Mouse (Mus musculus) thymus, adult 2 months (tissue): Measurements from ENCODE around the gene 0610040J01Rik.

Experiments
- CTCF ChIP-seq: fragments of 200-500 bp; IDR thresholded peaks from 2 replicates; pipeline ENCODE4 v1.5.1; 2012; ENCODE audit warnings: mild to moderate bottlenecking, control low read depth, low read length, moderate library complexity, borderline replicate concordance; ENCODE audit not compliant: control insufficient read depth, poor library complexity, insufficient read depth; ENCODE audit errors: extremely low read depth
- POLR2A ChIP-seq: fragments of 200-500 bp; IDR thresholded peaks from 2 replicates; pipeline ENCODE4 v1.6.1; 2012; ENCODE audit warnings: mild to moderate bottlenecking, low read length, control low read depth, moderate library complexity; ENCODE audit not compliant: control insufficient read depth, poor library complexity, insufficient read depth; ENCODE audit errors: extremely low read depth

DNA sequence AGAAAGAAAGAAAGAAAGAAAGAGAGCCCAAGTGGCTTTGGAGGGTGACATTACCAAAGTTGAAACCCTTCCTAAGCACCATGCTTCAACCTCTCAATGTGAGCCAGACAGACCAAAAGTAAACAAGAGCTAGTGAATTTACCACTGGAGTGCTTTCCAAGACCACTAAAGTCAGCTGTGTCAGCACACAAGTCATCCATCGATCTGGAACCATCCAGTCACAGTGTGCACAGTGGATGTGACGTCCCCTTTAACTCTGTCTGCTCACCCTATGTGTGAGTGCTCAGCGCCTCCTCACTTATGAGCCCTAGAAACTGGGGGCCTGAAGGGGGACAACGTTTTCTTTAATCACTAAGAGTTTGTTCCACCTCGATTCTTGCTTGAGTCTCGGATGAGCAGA is 7.4 kb downstream of the 0610040J01Rik start:
- no peak for TF ChIP-seq CTCF
- TF ChIP-seq POLR2A = no peak
